Mouse (Mus musculus): Measurements from ENCODE around the gene Birc3. TPM values are rescaled to one million over a fixed set of nuclear protein-coding genes. Genes with fewer than 3 reads are reported as not detected.
"Not testable (repeated sequence)": the region's sequence is repeated elsewhere in the genome, so short reads cannot be mapped to it uniquely, and the experiment has no call there.

The Birc3 gene
- polyA plus RNA-seq, 1 experiment, result 33.5 TPM

DNA sequence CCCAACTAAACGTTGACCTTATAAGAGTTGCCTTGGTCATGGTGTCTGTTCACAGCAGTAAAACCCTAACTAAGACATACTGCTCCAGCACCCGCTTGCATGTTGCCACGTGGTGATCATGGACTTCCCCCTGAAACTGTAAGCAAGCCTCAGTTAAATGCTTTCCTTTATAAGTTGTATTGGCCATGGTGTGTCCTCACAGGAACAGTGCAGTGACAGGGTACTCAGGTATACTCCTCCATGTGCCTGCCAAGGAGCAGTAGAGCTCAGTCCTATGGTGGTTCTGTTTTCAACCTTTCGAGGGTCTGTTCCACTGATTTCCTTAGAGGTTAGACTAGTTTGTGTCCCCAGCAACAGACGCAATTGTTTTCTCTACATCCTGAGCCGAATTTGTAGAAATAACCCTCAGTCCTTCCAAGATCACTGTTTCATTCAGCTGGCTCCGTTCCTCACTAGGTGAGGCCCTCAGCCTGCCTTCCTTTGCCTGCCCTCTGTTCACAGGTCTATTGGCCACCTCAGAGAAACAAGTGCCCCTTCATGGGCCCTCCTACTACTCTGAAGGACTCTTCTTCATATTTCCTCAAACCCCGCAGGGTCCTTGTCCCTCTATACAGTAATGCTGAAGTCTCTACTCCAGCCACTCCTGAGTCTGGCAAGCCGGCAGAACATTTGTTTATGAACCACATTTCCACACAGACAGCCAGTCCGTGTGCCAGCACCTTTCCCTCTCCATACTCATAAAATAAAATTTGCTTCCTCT is 2.2 kb downstream of the Birc3 start:
- WGBS, result 87% methylated on average over 10 of the region's 10 CpGs
- no peaks in the 10 kb centered on the region; the same call in 1 of the 2 replicates for H3K36me3 ChIP-seq (ENCODE audit: control insufficient read depth, insufficient read depth, low read length)
- H3K27ac ChIP-seq (ENCODE audit: control insufficient read depth, insufficient read depth, low read length), result peak overlapping the region; percentile 68
- DNase-seq, result no peak
- no peaks in the 10 kb centered on the region for H3K27me3 ChIP-seq (ENCODE audit: control insufficient read depth, insufficient read depth, low read length)
- no peak overlapping the region for H3K4me3 ChIP-seq (ENCODE audit: control insufficient read depth, insufficient read depth, low read length)
- H3K4me1 ChIP-seq (replicated peaks; ENCODE audit: control insufficient read depth, insufficient read depth, low read length), result peaks cover 17% of the 10 kb centered on the region
- TF ChIP-seq POLR2A (IDR thresholded peaks at IDR 0.05; ENCODE audit: control insufficient read depth, extremely low read depth, insufficient read depth, low read length, poor library complexity) (no peak), CTCF (IDR thresholded peaks at IDR 0.05; ENCODE audit: borderline replicate concordance, control insufficient read depth, extremely low read depth, insufficient read depth, low read length, poor library complexity) (no peak)

DNA sequence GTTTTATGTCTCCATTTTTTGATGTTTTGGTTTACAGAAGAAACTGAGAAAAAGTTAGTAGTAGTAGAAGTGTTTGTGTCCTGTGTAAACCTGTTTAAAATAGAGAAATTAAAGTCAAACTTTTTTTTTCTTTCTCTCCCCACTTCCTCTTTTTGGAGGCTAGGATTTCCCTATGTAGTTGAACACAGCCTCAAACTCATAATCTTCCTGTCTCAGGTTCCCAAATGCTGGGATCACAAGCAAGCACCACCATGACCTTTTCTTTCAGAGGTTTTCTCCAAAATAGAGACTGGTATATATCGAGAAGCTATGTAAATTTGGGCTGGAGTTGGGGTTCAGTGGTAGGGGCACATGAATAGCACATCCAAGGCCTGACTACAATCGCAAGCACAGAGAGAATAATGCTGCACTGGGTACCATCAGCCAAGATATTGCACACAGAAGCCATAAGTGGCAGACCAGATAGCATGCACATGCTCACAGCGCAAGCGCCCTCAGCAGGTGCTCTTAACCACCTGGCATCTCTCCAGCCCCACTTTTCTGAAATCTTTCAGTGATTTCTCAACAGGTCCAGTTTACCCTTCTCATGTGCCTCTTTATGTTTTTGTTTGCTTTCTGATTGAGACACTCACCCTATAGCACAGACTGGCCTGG is 4.0 kb downstream of the Birc3 start:
- WGBS, result 30% methylated on average over 4 of the region's 4 CpGs
- H3K4me1 ChIP-seq (replicated peaks; ENCODE audit: control insufficient read depth, insufficient read depth, low read length), result peaks cover 17% of the 10 kb centered on the region
- no peak for TF ChIP-seq POLR2A (IDR thresholded peaks at IDR 0.05; ENCODE audit: control insufficient read depth, extremely low read depth, insufficient read depth, low read length, poor library complexity)
- no peak for TF ChIP-seq CTCF (IDR thresholded peaks at IDR 0.05; ENCODE audit: borderline replicate concordance, control insufficient read depth, extremely low read depth, insufficient read depth, low read length, poor library complexity)
- 0 out of 2 replicates have a peak overlapping the region, but pooled peaks have one; percentile 3 for H3K27ac ChIP-seq (ENCODE audit: control insufficient read depth, insufficient read depth, low read length)
- no peaks in the 10 kb centered on the region; the same call in 1 of the 2 replicates for H3K36me3 ChIP-seq (ENCODE audit: control insufficient read depth, insufficient read depth, low read length)
- H3K27me3 ChIP-seq (ENCODE audit: control insufficient read depth, insufficient read depth, low read length), result no peaks in the 10 kb centered on the region
- peak; percentile 8 for DNase-seq
- H3K4me3 ChIP-seq (ENCODE audit: control insufficient read depth, insufficient read depth, low read length), result no peak overlapping the region

DNA sequence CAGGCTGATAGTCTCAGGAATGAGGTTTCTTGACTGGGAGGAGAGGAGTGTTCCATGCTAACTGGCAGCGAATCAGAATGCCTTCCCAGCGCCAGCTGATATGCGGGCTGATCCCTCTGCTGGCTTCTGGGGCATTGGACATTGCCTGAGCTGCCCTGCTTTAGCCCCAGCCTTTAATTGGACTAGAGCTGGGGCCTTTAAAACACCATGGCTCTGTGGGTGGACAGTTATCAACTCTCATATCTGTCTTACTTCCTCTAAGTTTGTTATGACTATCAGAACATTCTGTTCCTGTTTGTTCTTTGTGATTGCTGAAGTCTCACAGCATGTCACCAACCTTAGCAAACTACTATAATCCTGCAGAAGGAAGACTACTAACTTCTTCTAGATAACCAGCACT is 5.0 kb downstream of the Birc3 start:
- Histone ChIP-seq H3K4me1 (replicated peaks; ENCODE audit: control insufficient read depth, insufficient read depth, low read length) (peaks cover 13% of the 10 kb centered on the region), H3K4me3 (ENCODE audit: control insufficient read depth, insufficient read depth, low read length) (no peak overlapping the region), H3K27me3 (ENCODE audit: control insufficient read depth, insufficient read depth, low read length) (no peaks in the 10 kb centered on the region), H3K27ac (ENCODE audit: control insufficient read depth, insufficient read depth, low read length) (0 out of 2 replicates have a peak overlapping the region, but pooled peaks have one; percentile 45), H3K36me3 (ENCODE audit: control insufficient read depth, insufficient read depth, low read length) (no peaks in the 10 kb centered on the region; the same call in 1 of the 2 replicates)
- TF ChIP-seq POLR2A (IDR thresholded peaks at IDR 0.05; ENCODE audit: control insufficient read depth, extremely low read depth, insufficient read depth, low read length, poor library complexity) (no peak), CTCF (IDR thresholded peaks at IDR 0.05; ENCODE audit: borderline replicate concordance, control insufficient read depth, extremely low read depth, insufficient read depth, low read length, poor library complexity) (no peak)
- no peak for DNase-seq
- WGBS, result 91% methylated on average over 3 of the region's 3 CpGs

GRCm38 (mm10) chr9:7866981-7867380 is 6.0 kb downstream of the Birc3 start:
- not testable (repeated sequence) for H3K4me3 ChIP-seq (ENCODE audit: control insufficient read depth, insufficient read depth, low read length); H3K27ac ChIP-seq (ENCODE audit: control insufficient read depth, insufficient read depth, low read length); H3K36me3 ChIP-seq (ENCODE audit: control insufficient read depth, insufficient read depth, low read length); H3K27me3 ChIP-seq (ENCODE audit: control insufficient read depth, insufficient read depth, low read length)
- peak; percentile 22 for DNase-seq
- WGBS, result 94% methylated on average over 2 of the region's 2 CpGs
- peaks cover 13% of the 10 kb centered on the region for H3K4me1 ChIP-seq (replicated peaks; ENCODE audit: control insufficient read depth, insufficient read depth, low read length)

GRCm38 (mm10) chr9:7860976-7861375 is 12.0 kb downstream of the Birc3 start:
- no peaks in the 10 kb centered on the region for H3K27me3 ChIP-seq (ENCODE audit: control insufficient read depth, insufficient read depth, low read length)
- H3K4me1 ChIP-seq (replicated peaks; ENCODE audit: control insufficient read depth, insufficient read depth, low read length), result 0 out of 2 replicates have a peak, but pooled peaks cover 2% of the 10 kb centered on the region
- no peak for DNase-seq
- H3K36me3 ChIP-seq (ENCODE audit: control insufficient read depth, insufficient read depth, low read length), result peaks cover 8% of the 10 kb centered on the region; the same call in 1 of the 2 replicates
- no peak for TF ChIP-seq POLR2A (IDR thresholded peaks at IDR 0.05; ENCODE audit: control insufficient read depth, extremely low read depth, insufficient read depth, low read length, poor library complexity)
- H3K4me3 ChIP-seq (ENCODE audit: control insufficient read depth, insufficient read depth, low read length), result no peak overlapping the region
- H3K27ac ChIP-seq (ENCODE audit: control insufficient read depth, insufficient read depth, low read length), result no peak overlapping the region
- WGBS, result 98% methylated on average over 5 of the region's 5 CpGs

DNA sequence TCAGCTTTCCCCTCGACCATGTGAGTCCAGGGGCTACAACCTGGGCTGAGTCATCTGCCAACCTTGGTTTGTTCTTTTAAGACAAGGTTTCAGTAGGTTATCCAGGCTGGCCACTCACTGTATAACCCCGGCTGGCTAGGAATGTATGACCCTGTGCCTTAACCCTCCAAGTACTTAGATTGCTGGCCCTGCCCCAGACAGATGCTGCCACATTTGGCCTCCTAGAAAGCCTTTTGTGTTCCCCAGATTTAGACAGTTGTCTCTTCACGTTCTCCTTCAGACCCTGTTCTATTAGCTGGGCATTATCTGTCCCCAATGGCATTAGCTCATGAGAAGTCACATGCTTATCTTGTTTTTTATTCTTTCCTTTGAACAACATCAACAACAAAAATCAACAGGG is 17.1 kb downstream of the Birc3 start:
- no peaks in the 10 kb centered on the region for H3K27me3 ChIP-seq (ENCODE audit: control insufficient read depth, insufficient read depth, low read length)
- no peak for TF ChIP-seq CTCF (IDR thresholded peaks at IDR 0.05; ENCODE audit: borderline replicate concordance, control insufficient read depth, extremely low read depth, insufficient read depth, low read length, poor library complexity)
- no peak for TF ChIP-seq POLR2A (IDR thresholded peaks at IDR 0.05; ENCODE audit: control insufficient read depth, extremely low read depth, insufficient read depth, low read length, poor library complexity)
- H3K27ac ChIP-seq (ENCODE audit: control insufficient read depth, insufficient read depth, low read length), result no peak overlapping the region
- 0 out of 2 replicates have a peak, but pooled peaks cover 2% of the 10 kb centered on the region for H3K4me1 ChIP-seq (replicated peaks; ENCODE audit: control insufficient read depth, insufficient read depth, low read length)
- 90% methylated on average over 3 of the region's 3 CpGs for WGBS
- H3K36me3 ChIP-seq (ENCODE audit: control insufficient read depth, insufficient read depth, low read length), result peaks cover 29% of the 10 kb centered on the region
- no peak overlapping the region for H3K4me3 ChIP-seq (ENCODE audit: control insufficient read depth, insufficient read depth, low read length)
- DNase-seq, result no peak

Data from thymus, adult 2 months (tissue).